Mouse (Mus musculus) heart, adult 2 months (tissue): Measurements from ENCODE around the gene Gck.

Experiments used
- CTCF ChIP-seq: fragments of 200-600 bp; IDR thresholded peaks from 2 replicates; pipeline ENCODE4 v1.8.1; 2022; ENCODE audit warnings: antibody characterized with exemption, mild to moderate bottlenecking, moderate library complexity
- EP300 ChIP-seq: fragments of 200-500 bp; IDR thresholded peaks from 2 replicates; pipeline ENCODE4 v1.6.1; 2011; ENCODE audit warnings: low read depth, low read length, control low read depth; ENCODE audit not compliant: insufficient read depth
- POLR2A ChIP-seq: fragments of 200-500 bp; IDR thresholded peaks from 2 replicates; pipeline ENCODE4 v1.6.1; 2011; ENCODE audit warnings: mild to moderate bottlenecking, low read depth, low read length, control low read depth; ENCODE audit not compliant: insufficient read depth

DNA sequence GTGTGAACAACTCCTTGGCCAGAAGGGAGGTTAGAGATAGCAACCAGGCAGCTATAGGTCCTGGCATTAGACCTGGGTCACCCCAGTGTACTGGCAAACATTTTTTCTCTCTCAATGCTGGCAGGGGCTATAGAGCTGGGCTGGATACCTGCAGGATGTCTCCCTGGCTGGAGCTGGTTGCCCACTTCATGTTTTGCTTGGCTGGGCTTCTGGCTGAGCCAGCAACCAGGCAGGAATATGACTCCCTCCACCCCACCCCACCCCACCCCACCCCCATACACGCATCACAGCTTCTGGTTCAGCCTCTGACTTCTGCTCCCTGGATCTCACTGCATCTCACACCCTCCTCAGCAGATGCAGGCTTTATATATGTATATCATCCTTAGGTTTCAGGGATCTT, 97.6 kb downstream of the Gck start:
- no peak for TF ChIP-seq POLR2A
- no peak for TF ChIP-seq EP300
- no peak for TF ChIP-seq CTCF
